Mouse (Mus musculus): ENCODE measurements at regions not wholly inside any gene's neighbourhood (a gene's known extent, or its start where the extent isn't known, plus 50 kb on each side); places are given as distances from the start of the nearest gene placed in this dataset.

- no peak for DNase-seq (ENCODE audit: inconsistent age in 2 of 2, low spot score in 1 of 2)
Measured at GRCm38 (mm10) chr10:111858403-111858802, 114.1 kb upstream of the Krr1 start.

GRCm38 (mm10) chr10:111865286-111865830, 107.1 kb upstream of the Krr1 start:
- DNase-seq (ENCODE audit: inconsistent age in 2 of 2, low spot score in 1 of 2): peak in 1 of 2 experiments; percentile 54

DNA sequence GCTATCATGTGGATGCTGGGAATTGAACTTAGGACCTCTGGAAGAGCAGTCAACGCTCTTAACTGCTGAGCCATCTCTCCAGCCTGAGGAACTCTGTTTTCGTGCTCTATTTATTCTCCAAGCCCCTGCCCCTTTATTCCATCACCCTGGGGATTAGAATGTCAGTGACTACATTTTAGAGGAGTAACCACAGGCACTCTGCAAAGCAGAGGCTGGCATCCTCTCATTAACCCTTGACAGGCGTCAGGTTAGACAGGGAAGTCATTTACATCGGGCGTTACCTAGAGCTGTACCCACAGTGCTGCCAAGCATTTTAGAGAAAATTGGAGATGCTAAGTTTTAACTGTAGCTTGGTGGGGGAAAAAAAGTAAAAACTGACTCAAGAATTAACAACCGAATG, 105.4 kb upstream of the Krr1 start:
- no peak for DNase-seq (ENCODE audit: inconsistent age in 2 of 2, low spot score in 1 of 2)

GRCm38 (mm10) chr10:111867538-111867937, 104.9 kb upstream of the Krr1 start:
- no peak for DNase-seq (ENCODE audit: inconsistent age in 2 of 2, low spot score in 1 of 2)

- DNase-seq (ENCODE audit: inconsistent age in 2 of 2, low spot score in 1 of 2): no peak
Measured at GRCm38 (mm10) chr10:111880354-111880753, 92.1 kb upstream of the Krr1 start.

GRCm38 (mm10) chr10:111881339-111882211, 90.9 kb upstream of the Krr1 start:
- no peak for DNase-seq (ENCODE audit: inconsistent age in 2 of 2, low spot score in 1 of 2)

GRCm38 (mm10) chr10:111882521-111882920, 89.9 kb upstream of the Krr1 start:
- DNase-seq (ENCODE audit: inconsistent age in 2 of 2, low spot score in 1 of 2): no peak

DNA sequence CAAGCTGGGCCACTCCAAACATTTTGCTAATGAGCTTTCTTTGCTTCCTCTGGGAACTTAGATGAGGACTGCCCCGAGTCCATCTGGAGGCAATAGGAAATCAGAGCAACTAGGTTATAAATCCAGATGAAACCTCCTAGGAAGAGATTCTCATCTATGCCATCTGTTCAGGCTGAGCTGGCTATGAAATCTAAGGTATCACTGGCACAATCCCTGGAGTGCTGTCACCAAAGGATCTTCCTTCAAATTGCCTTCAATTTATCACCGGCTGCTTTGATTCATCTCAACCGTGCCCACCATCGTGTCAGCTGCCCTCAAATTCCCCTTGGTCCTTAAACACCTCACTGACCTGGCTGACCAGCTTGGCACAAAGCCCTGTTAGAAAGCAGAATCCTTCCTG, 87.8 kb upstream of the Krr1 start:
- DNase-seq (ENCODE audit: inconsistent age in 2 of 2, low spot score in 1 of 2): no peak

DNA sequence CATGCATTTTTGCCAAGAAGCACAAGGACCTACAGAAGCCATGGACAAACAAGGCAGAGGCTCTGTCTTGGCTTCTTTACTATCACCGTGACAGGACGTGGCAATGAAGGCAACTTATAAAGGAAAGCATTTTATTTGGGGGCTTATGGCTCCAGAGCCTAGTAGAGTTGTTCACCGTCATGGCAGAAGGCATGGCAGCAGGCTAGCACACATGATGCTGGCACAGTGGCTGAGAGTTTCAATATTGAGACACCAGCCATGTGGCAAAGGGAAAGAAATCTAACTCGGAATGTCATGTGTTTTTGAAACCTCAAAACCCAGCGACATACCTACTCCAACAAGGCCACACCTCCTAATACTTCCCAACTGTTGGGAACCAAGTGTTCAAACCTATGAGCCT, 83.4 kb upstream of the Krr1 start:
- no peak for DNase-seq (ENCODE audit: inconsistent age in 2 of 2, low spot score in 1 of 2)

DNA sequence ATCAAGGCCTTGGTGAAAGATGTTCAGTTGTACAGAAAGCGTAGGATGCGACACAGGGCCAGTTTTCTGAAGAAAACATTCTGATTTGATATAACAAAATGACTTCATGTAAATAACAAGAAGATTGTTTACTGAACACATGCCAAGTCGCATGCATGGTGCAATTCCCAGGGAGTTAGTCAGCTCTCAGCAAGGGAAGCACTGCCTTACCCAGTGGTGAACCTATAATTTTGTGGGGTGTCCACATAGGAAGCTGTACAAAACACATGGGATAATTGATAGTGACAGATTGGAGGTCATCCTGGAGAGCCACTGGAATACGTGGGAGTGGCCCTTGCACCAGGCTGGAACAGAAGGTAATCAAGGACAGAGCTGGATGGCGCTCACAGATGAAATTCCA, 79.0 kb upstream of the Krr1 start:
- DNase-seq (ENCODE audit: inconsistent age in 2 of 2, low spot score in 1 of 2): no peak

DNA sequence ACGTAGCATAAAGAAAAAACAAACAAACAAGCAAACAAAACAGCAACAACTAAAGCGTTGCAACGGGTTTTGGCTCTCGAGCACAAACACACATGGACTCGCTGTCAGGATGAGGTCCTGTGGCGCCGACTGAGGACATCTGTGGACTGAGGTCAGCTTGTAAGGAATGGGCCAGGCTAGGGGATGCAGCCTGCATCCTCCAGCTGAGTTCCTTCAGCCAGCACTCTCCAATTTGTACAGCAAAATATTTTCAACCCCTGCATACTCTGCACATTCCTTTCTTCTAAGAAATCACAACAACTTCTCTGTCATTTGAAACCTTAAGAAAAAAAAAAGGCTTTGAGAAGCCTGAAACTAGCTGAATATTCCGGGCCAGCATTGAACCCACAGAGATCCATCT, 78.5 kb upstream of the Krr1 start:
- peak in 1 of 2 experiments; percentile 34 for DNase-seq (ENCODE audit: inconsistent age in 2 of 2, low spot score in 1 of 2)

- DNase-seq (ENCODE audit: inconsistent age in 2 of 2, low spot score in 1 of 2): no peak
Measured at GRCm38 (mm10) chr10:111897361-111897760, 75.1 kb upstream of the Krr1 start.

DNA sequence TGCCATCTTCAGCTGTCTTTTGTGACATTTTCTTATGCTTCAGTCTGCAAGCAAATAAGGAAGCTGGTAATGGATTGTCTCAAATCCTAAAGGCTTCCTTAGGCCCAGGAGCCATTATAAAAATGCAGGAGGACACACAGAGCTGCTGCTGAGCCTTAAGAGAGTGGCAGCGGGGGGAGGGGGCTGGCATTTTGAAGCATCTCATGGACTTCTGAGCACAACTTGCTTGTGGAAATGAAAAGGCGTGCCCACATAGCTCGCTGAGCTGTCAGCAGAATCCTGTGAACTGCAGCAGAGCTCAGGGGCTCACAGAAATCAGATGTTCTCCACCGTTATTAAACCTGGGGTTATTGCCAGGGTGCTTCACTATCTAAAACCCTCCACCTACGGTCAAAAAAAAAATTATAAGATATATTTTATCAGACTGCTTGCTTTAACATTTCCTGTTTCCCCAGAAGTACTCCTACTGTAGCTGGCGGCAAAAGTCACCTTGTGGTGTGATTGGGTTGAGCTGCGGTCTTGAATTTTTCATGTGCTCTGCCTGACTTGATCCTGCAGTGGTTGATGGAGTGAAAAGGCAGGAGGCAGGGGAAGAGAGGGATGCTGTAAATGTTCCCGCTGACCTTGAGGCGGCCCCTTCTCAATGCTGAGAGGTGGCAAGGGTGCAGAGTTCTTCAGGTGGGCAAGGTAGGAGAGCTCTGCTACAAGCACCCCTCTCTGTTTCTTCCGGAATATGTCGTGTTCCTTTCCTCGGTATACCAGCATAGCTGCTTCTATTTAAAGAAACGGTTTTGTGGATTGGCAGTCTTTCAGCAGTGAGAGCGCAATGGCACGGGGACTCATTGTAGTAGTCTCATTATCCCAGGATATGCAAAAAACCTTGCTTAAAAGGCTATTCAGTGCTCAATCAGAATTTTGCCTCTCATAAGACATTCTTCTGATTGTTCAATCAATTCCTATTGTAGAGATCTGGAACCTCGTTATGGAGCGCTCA, 71.4 kb upstream of the Krr1 start:
- no peak for DNase-seq (ENCODE audit: inconsistent age in 2 of 2, low spot score in 1 of 2)

- DNase-seq (ENCODE audit: inconsistent age in 2 of 2, low spot score in 1 of 2): no peak
Measured at GRCm38 (mm10) chr10:111903956-111904355, 68.5 kb upstream of the Krr1 start.

DNA sequence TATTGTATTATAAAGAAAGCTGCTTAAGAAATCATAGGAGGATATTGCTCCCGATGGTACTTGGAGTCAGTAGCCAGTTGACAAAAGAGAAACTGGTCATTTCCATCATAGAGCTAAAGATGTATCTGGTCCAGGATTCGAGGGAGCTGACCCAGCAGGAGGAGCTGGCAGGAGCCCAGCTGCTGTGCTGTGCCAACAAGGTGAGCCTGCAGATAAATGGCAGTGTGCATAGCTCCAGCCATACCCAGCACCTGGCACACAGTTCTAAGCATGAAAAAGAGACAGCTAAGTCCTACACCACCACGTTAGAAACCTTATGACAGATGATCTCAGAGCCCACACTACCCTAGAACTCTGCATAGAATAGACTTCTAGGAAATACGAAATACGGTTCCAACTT, 64.6 kb upstream of the Krr1 start:
- DNase-seq (ENCODE audit: inconsistent age in 2 of 2, low spot score in 1 of 2): no peak

- no peak for DNase-seq (ENCODE audit: inconsistent age in 2 of 2, low spot score in 1 of 2)
Measured at GRCm38 (mm10) chr10:111912561-111912960, 59.9 kb upstream of the Krr1 start.

DNA sequence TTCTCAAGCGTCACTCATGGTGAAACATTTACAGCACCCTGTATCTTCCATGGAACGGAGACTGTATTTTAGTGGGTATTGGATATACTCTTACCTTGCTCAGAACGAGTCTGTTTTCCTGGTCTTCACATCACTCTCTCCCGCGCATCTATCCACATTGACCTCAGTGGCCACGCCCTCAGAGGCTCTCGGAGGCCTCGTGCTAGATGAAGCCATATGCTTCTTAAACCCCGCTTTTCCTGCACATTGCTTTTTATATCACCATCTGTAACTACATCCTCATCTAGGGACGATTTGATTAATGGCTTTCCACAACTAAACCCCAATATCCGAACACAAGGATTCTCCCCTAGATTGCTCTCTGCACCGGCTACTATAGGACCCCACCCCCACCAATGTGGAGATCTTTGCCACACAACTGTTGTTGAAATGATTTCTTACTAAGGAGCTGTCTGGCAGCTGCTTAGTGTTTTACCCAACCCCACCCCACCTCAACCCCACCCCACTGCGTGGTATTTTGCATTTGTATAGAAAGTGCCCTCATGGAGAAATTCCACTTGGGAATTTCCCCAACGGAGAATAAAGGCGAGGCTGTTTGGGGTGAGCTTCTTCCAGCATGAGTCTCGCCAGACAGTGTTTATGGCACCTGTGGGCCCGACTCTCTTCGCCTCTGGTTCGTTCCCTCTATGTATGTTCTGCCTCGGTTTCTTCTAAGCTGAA, 59.2 kb upstream of the Krr1 start:
- DNase-seq (ENCODE audit: inconsistent age in 2 of 2, low spot score in 1 of 2): no peak

GRCm38 (mm10) chr10:111914231-111914630, 58.2 kb upstream of the Krr1 start:
- DNase-seq (ENCODE audit: inconsistent age in 2 of 2, low spot score in 1 of 2): no peak

DNA sequence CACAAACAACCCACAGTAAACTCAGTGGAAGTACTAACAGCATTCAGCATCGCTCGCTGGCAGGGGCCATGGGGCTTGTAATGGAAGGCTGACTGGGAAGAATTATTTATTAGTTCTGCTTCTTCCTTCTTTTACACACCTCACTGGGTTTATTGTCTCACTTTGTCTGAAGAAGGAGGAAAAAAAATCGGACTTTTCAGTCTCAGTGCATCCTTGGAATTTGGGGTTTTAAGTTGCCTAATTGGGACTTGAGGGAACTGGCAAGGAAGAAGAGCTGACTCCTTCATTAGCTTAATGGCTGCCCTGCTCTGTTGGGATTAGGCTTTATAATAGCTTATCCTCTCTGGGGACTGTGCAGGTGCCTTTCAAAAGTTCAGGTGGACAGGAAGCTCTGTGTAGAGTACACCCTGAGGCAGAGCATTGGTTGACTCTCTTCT, 54.4 kb upstream of the Krr1 start:
- DNase-seq (ENCODE audit: inconsistent age in 2 of 2, low spot score in 1 of 2): no peak

- DNase-seq (ENCODE audit: inconsistent age in 2 of 2, low spot score in 1 of 2): no peak
Measured at GRCm38 (mm10) chr10:111919475-111919874, 53.0 kb upstream of the Krr1 start.

GRCm38 (mm10) chr10:111921492-111921891, 51.0 kb upstream of the Krr1 start:
- peak in 1 of 2 experiments; percentile 55 for DNase-seq (ENCODE audit: inconsistent age in 2 of 2, low spot score in 1 of 2)

Data from adrenal gland, adult (tissue).